Mouse (Mus musculus) forebrain, embryonic 15.5 days (tissue): ENCODE results near the gene Bzw1. TPM values are rescaled to one million over a fixed set of nuclear protein-coding genes. Genes with fewer than 3 reads are reported as not detected.
A peak's percentile ranks its signal among the peaks of the same experiment; 100 is the strongest.

Experiments
- ATAC-seq: fragments of 200-750 bp; cut with Nextera tagmentation; replicated peaks from 2 replicates; pipeline ENCODE4 v1.8.0; 2017; ENCODE audit warnings: mild to moderate bottlenecking, moderate TSS enrichment, moderate library complexity
- H3K27ac ChIP-seq: fragments of 300-500 bp; sonication (generic); replicated peaks from 2 replicates; pipeline ENCODE4 v1.5.1; 2015; ENCODE audit warnings: mild to moderate bottlenecking, inconsistent platforms
- H3K27me3 ChIP-seq: fragments of 300-500 bp; sonication (generic); 2 replicates; pipeline ENCODE4 v1.6.1; 2015; ENCODE audit warnings: inconsistent platforms
- H3K36me3 ChIP-seq: fragments of 300-500 bp; sonication (generic); 2 replicates; pipeline ENCODE4 v1.6.1; 2015; ENCODE audit warnings: mild to moderate bottlenecking, inconsistent platforms
- H3K4me1 ChIP-seq: fragments of 300-500 bp; sonication (generic); 2 replicates; pipeline ENCODE4 v1.6.1; 2015; ENCODE audit warnings: inconsistent platforms
- H3K4me2 ChIP-seq: fragments of 300-500 bp; sonication (generic); replicated peaks from 2 replicates; pipeline ENCODE4 v1.6.1; 2015; ENCODE audit warnings: mild to moderate bottlenecking, inconsistent platforms
- H3K4me3 ChIP-seq: fragments of 300-500 bp; sonication (generic); 2 replicates; pipeline ENCODE4 v1.5.1; 2015; ENCODE audit warnings: mild to moderate bottlenecking, inconsistent platforms
- H3K9ac ChIP-seq: fragments of 300-500 bp; sonication (generic); replicated peaks from 2 replicates; pipeline ENCODE4 v1.6.1; 2015; ENCODE audit warnings: mild to moderate bottlenecking, inconsistent platforms
- H3K9me3 ChIP-seq: fragments of 300-500 bp; sonication (generic); 2 replicates; pipeline ENCODE4 v1.6.1; 2016; ENCODE audit warnings: inconsistent platforms
- WGBS: fragments of 180-500 bp; shearing (Covaris S2); methylation state at CpG from one replicate; pipeline ENCODE4 v1.1.7; 2015; ENCODE audit warnings: mixed read lengths; 5-methylcytosine and 5-hydroxymethylcytosine counted together
- polyA plus RNA-seq: library from polyadenylated mRNA; unstranded; fragments of >200 nt; fragmentation: Nextera tagmentation; extraction: Ambion mirVana; gene quantifications from 2 replicates; pipeline ENCODE4 v1.2.1, GENCODE M21; 2015

Bzw1 gene
- polyA plus RNA-seq, result 381 and 396 TPM in 2 replicates

DNA sequence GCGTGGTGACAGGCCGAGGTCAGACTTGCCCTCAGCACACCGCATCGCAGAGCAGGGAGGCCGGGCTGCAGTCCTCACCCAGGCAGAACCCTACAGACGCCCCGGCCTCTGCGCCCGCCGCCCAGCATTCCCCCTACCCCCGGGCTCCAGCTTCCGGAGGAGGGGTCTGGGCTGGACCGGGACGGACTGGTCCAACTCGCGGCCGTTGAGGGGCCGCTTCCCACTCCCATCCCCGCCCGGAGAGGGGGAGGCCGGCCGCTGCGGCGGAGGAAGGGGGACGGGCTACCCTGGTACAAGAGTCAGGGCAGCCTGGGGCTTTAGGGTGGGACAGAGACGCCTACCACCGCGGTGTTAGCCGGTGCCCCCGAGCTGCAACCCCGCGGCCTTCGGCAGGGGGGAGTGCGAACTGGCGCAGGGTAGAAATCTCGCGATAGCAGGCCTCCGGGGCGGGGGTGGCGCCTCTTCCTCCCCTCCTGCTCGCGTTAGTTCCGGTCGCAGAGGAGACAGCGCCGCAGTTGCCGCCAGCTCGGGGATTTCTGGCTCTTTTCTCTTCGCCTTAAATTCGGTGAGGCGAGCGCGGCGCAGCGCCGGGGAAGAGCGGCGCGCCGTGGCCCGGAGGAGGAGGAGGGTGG is at the start of gene Bzw1:
Bzw1 (plus strand) TSS at position 247 of the 632 bp plus-strand sequence.
- 1% methylated on average over 51 of the region's 61 CpGs for WGBS
- peak within 1 kb of the TSS; percentile 97 for H3K27ac ChIP-seq
- H3K27me3 ChIP-seq, result no peaks in the 10 kb centered on the region
- no peaks in the 10 kb centered on the region for H3K9me3 ChIP-seq
- H3K4me1 ChIP-seq, result peaks cover 27% of the 10 kb centered on the region
- peak within 1 kb of the TSS; percentile 99 for H3K9ac ChIP-seq
- peak within 1 kb of the TSS; percentile 70 for H3K4me2 ChIP-seq
- ATAC-seq, result peak; percentile 98
- H3K36me3 ChIP-seq, result peaks cover 28% of the 10 kb centered on the region
- peak within 1 kb of the TSS; percentile 74 for H3K4me3 ChIP-seq

DNA sequence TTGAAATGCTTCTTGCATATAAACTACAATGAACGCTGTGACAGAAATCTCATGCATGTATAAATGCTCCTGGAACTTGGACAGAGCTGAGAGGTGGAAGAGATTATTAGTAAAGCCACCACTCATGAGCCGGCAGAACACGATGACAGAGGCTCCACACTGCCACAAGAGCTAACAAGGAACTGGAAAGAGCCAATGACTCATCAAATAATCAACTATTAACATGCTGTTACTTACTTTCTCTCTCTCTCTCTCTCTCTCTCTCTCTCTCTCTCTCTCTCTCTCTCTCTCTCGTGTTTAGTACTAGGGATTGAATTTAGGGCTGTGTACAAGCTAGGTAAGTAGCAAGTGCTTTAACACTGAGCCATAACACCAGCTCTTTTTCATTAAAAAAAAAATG is 48.8 kb upstream of the Bzw1 start:
- Histone ChIP-seq H3K27me3 (no peaks in the 10 kb centered on the region), H3K9me3 (no peaks in the 10 kb centered on the region), H3K27ac (no peak overlapping the region), H3K4me2 (no peak overlapping the region), H3K4me3 (no peak overlapping the region), H3K9ac (no peak overlapping the region), H3K36me3 (no peaks in the 10 kb centered on the region), H3K4me1 (no peaks in the 10 kb centered on the region)
- WGBS, result 77% methylated on average over 4 of the region's 4 CpGs
- no peak for ATAC-seq

DNA sequence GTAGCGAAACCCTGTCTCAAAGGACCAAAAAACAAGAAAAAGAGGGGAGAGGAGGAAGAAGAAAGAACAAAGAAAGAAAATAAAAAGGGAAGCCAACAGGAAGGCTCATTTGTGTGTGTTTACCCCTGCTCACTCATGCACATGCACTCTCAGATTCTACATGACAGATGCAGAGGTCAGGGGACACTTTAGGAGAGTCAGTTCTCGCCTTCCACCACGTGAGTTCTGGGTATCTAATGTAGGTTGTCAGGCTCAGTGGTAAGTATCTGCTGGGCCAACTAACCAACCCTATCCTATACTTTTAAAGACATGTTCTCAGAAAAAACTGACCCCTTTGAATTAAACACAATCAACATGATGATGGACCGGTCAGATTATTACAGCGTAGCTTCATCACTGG is 48.1 kb upstream of the Bzw1 start:
- Histone ChIP-seq H3K27me3 (no peaks in the 10 kb centered on the region), H3K9ac (no peak overlapping the region), H3K9me3 (no peaks in the 10 kb centered on the region), H3K4me1 (no peaks in the 10 kb centered on the region), H3K4me3 (no peak overlapping the region), H3K4me2 (no peak overlapping the region), H3K27ac (no peak overlapping the region), H3K36me3 (no peaks in the 10 kb centered on the region)
- WGBS, result 90% methylated on average over 5 of the region's 5 CpGs
- ATAC-seq, result no peak

DNA sequence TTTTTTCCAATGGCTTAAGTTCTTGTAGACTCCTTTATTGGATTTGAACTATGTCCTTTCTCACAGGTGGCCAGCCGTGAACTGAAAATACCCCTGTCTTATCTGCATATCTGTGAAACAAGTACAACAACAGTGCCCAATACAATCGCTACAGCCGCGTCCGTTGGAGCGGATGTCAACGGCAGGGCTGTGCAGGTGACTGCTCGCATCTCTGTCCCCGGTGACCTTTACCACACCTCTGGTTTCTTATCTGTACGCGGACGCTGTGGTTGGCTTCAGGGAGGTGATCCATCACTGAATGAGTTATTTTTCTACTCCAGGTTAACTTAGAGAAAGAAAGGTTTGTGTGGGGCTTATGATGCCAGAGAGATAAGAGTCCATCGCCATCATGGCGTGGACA is 46.5 kb upstream of the Bzw1 start:
- Histone ChIP-seq H3K9me3 (no peaks in the 10 kb centered on the region), H3K9ac (no peak overlapping the region), H3K4me2 (no peak overlapping the region), H3K4me1 (no peaks in the 10 kb centered on the region), H3K36me3 (no peaks in the 10 kb centered on the region), H3K4me3 (no peak overlapping the region), H3K27ac (no peak overlapping the region), H3K27me3 (no peaks in the 10 kb centered on the region)
- 93% methylated on average over 14 of the region's 14 CpGs for WGBS
- ATAC-seq, result no peak

DNA sequence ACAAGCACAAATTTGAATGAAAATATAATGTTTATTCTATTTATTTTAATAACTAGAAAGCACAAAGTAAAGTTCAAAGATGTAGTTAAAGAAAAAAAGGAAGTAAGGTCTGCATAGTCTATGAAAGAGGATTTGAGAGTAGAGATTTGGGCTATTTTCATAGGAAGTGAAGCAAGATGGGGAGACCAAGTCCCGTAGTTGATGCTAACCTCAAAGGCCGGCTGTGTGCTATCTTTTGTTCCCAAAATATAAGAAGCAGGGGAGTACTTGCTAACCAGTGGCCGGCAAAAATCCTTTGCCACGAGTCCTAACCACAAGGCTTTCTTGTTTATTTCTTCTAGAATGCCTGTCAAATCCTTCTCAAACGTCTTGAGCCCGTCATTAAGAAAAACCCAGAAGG is 44.0 kb upstream of the Bzw1 start:
- H3K4me1 ChIP-seq, result no peaks in the 10 kb centered on the region
- no peak overlapping the region for H3K9ac ChIP-seq
- no peak overlapping the region for H3K4me2 ChIP-seq
- H3K4me3 ChIP-seq, result no peak overlapping the region
- H3K27ac ChIP-seq, result no peak overlapping the region
- no peak for ATAC-seq
- H3K27me3 ChIP-seq, result no peaks in the 10 kb centered on the region
- WGBS, result 87% methylated on average over 6 of the region's 6 CpGs
- H3K36me3 ChIP-seq, result no peaks in the 10 kb centered on the region
- no peaks in the 10 kb centered on the region for H3K9me3 ChIP-seq

DNA sequence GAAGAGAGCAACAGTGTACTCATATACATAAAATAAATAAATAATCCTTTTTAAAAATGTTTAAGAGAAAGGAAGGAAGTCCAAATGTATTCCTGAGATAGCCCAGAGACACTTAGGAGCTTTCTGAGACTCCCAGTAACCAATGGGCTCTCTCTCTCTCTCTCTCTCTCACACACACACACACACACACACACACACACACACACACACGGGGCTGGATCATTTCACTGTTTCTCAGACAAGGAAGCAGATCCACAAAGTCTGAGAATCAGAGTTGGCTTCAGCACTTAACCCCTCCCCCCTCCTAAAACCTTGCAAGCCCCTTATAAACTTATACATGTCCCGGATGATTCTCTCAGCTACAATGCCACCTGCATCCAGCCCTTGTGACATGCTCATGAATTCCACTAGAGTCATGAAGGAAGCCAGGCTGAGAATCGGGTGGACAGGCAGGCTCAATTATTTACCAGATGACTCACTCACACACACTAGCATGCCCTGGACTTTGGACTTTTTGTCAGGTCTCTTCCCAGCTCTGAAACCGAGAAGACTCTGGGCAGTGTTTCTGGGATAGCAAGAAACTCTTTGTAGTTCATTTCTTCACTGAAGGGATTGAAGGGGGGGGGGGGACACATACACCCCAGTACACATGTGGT is 39.3 kb upstream of the Bzw1 start:
- H3K27me3 ChIP-seq, result no peaks in the 10 kb centered on the region
- no peak for ATAC-seq
- no peaks in the 10 kb centered on the region for H3K36me3 ChIP-seq
- no peak overlapping the region for H3K4me3 ChIP-seq
- no peak overlapping the region for H3K4me2 ChIP-seq
- H3K9me3 ChIP-seq, result no peaks in the 10 kb centered on the region
- WGBS, result 70% methylated on average over 4 of the region's 4 CpGs
- H3K9ac ChIP-seq, result no peak overlapping the region
- H3K4me1 ChIP-seq, result no peaks in the 10 kb centered on the region
- H3K27ac ChIP-seq, result no peak overlapping the region

DNA sequence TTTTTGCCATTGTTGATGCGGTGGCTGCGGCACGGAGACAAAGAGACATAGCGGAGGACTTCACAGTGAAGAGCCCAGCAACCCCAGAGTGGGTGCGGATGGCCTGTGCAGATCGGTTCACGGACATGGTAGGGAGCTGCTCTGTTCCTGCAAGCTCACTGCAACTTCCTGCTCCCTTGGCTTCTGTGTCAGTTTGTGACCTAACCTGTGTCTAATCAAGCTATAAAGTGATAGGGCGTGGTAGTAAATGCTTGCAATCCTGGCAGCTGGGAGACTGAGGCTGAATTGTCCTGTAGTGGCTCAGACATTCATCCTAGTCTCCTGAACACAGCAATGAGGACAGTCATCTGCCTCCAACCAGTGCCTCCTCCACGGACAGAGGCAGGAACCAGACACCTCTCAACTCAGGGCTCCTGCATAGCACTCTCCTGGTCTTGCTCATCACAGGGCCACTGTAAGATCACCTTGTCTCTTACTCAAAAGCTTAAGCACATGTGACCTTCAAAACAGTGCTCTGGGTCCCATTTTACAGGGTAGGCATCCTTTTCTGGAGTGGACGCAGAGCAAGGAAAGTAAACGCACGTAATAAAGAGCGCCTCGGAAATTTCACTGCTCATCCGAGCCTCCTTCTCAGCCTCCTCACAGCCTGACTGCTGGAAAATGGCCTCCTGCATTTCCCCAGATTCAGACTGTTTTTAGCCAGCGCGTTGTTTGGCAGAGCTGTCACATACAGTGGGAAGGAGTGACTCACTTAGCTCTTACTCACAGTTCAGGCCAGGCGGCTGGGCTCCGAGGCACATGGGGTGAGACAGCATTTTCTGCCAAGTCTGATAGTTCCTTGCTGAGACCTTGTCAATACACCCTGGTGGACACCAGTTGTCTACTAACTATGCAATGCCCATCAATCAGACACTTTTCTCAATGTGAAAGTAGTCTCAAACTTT is 33.5 kb upstream of the Bzw1 start:
- no peaks in the 10 kb centered on the region for H3K27me3 ChIP-seq
- no peak overlapping the region for H3K27ac ChIP-seq
- H3K4me3 ChIP-seq, result no peak overlapping the region
- no peaks in the 10 kb centered on the region for H3K4me1 ChIP-seq
- H3K9me3 ChIP-seq, result no peaks in the 10 kb centered on the region
- no peaks in the 10 kb centered on the region for H3K36me3 ChIP-seq
- H3K9ac ChIP-seq, result no peak overlapping the region
- WGBS, result 90% methylated on average over 19 of the region's 19 CpGs
- no peak overlapping the region for H3K4me2 ChIP-seq
- no peak for ATAC-seq

DNA sequence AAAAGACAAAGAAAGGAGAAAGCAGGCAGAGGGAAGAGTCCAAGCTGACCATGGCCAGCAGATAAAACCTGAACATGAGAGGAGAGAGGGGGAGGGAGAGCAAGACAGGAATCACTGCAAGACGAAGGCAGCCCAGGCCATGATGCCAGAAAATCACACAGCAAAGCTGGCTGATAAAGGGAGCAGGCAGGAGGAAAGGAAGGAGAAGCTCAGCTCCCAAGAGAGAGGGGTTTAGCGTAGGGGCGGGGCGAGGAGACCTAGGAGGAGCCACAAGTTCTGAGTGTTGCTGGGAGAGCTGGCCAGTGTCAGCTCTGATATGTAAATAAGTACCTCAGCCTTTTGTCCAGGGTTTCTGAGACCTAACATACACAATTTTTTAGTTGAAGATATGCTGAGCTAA is 30.4 kb upstream of the Bzw1 start:
- 67% methylated on average over 4 of the region's 4 CpGs for WGBS
- Histone ChIP-seq H3K4me2 (no peak overlapping the region), H3K4me1 (no peaks in the 10 kb centered on the region), H3K27me3 (no peaks in the 10 kb centered on the region), H3K9me3 (no peaks in the 10 kb centered on the region), H3K4me3 (no peak overlapping the region), H3K36me3 (no peaks in the 10 kb centered on the region), H3K27ac (no peak overlapping the region), H3K9ac (no peak overlapping the region)
- no peak for ATAC-seq

DNA sequence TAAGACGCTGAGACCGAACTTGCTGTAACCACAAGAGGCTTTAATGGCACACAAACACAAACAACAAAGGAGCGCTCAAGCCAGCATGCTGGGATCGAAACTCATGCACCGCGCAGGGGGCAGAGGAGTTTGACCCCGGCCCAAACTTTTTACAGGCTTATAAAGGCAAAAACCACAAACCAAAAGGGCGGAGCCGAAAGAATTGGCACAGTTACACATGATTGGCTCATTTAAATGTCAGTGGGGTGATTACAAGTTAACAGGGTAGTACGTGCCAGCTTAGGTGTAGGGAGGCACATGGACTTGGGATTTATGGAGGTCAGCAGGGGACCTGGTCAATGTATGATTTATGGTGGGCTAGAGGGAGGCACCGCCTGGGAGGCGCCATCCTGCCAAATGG is 28.1 kb upstream of the Bzw1 start:
- no peak overlapping the region for H3K27ac ChIP-seq

DNA sequence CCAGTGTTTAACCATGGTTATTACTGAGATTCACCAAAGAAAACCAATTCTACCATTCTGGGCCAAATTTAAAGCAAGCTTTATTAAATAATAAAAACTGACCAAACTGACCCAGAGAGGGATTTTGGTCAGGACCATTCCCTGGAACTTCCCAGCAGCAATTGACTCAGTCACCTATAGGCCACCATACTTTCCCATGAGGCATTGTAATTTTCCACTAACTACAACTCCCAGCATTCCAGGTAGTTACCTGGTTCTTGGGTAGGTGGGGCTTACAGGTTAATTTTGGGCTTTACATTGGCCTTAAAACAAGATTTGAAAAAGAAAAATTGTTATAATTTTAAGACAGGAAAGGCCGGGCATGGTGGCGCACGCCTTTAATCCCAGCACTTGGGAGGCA is 26.9 kb upstream of the Bzw1 start:
- H3K27ac ChIP-seq, result no peak overlapping the region
- H3K9me3 ChIP-seq, result no peaks in the 10 kb centered on the region
- ATAC-seq, result no peak
- H3K9ac ChIP-seq, result no peak overlapping the region
- no peak overlapping the region for H3K4me3 ChIP-seq
- no peaks in the 10 kb centered on the region for H3K36me3 ChIP-seq
- H3K4me1 ChIP-seq, result no peaks in the 10 kb centered on the region
- no peak overlapping the region for H3K4me2 ChIP-seq
- no peaks in the 10 kb centered on the region for H3K27me3 ChIP-seq
- 93% methylated on average over 3 of the region's 3 CpGs for WGBS

More for the DNA sequence above, 28.1 kb upstream of the Bzw1 start:
- no peaks in the 10 kb centered on the region for H3K36me3 ChIP-seq
- no peaks in the 10 kb centered on the region for H3K4me1 ChIP-seq
- H3K4me3 ChIP-seq, result no peak overlapping the region
- no peaks in the 10 kb centered on the region for H3K9me3 ChIP-seq
- no peaks in the 10 kb centered on the region for H3K27me3 ChIP-seq
- no peak overlapping the region for H3K9ac ChIP-seq
- WGBS, result 93% methylated on average over 12 of the region's 12 CpGs
- no peak for ATAC-seq
- H3K4me2 ChIP-seq, result no peak overlapping the region

DNA sequence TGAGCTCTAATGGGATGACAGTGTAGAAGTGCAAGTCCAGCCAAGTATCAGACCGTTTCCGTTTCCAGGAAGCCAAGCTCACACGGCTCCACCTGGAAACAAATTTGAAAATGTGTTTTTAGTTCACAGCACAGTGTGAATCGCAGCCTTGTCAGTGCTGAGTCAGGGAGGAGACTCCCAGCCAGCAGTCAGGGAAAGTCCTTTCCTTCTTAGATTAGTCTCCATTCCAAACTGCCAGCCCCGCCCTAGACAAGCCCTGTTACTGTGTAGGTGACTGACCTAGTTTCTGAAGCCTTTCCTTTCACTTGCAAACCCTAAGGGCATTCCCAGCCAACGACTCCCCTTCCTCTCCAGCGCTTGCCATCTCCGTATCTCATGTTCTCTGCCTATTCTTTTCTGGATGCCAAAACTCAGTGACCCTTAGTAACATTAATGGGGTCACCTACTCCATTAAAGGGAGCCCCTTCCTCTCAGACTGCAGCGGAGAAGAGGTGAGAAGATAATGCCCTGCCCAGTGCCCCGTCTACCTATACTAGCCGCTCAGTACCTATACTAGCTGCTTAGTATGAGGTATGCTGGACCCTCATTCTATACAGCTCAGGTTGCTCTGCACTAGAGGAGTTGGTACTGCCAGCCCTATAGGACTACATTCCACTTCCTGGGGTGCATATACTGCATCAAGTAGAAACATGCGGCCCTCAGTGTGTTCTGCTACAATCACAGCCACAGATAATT is 25.8 kb upstream of the Bzw1 start:
- Histone ChIP-seq H3K4me2 (no peak overlapping the region), H3K36me3 (no peaks in the 10 kb centered on the region), H3K4me1 (no peaks in the 10 kb centered on the region), H3K9me3 (no peaks in the 10 kb centered on the region), H3K27ac (no peak overlapping the region), H3K4me3 (no peak overlapping the region), H3K9ac (no peak overlapping the region), H3K27me3 (no peaks in the 10 kb centered on the region)
- no peak for ATAC-seq
- WGBS, result 86% methylated on average over 12 of the region's 12 CpGs

DNA sequence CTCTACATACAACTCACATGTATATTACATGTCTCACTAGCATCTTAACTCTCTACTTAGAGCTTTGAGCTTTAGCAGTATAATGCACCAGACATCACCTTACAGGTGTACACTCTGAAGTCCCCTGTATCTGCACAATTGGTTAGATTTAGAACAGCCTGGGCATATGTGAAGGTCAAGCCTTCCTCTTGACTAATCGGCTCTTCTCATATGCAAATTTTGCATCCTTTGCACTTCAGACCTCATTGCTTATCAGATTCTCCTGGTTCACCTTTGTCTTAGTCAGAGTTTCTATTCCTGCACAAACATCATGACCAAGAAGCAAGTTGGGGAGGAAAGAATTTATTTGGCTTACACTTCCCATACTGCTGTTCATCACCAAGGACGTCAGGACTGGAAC is 23.0 kb upstream of the Bzw1 start:
- Histone ChIP-seq H3K4me1 (no peaks in the 10 kb centered on the region), H3K4me2 (no peak overlapping the region), H3K36me3 (no peaks in the 10 kb centered on the region), H3K4me3 (no peak overlapping the region), H3K27me3 (no peaks in the 10 kb centered on the region), H3K9ac (no peak overlapping the region), H3K27ac (no peak overlapping the region), H3K9me3 (no peaks in the 10 kb centered on the region)
- WGBS, result 74% methylated on average over 2 of the region's 2 CpGs
- ATAC-seq, result no peak
